In genomic region chr19:57275166-57275953, GRCm38 (mm10) we compare ENCODE assay signal across 8 mouse cellular contexts. TPM values are rescaled to one million over a fixed set of nuclear protein-coding genes. Genes with fewer than 3 reads are reported as not detected.
DNase-seq lines count a peak whose midpoint lies in the region; ATAC-seq lines count a peak whose summit lies in the region.

No protein-coding gene starts in this region.

- no peak for ATAC-seq in erythroblast, adult 5-6 weeks (replicated peaks; ENCODE audit: low FRiP score, poor library complexity, severe bottlenecking)
- no peak for ATAC-seq in limb, embryonic 12.5 days (ENCODE audit: insufficient number of reproducible peaks, insufficient read depth, low FRiP score, low TSS enrichment, low read depth)
- peak; percentile 68; the same call in 1 of the 2 replicates for ATAC-seq in stomach, embryonic 16.5 days (ENCODE audit: insufficient read depth, low FRiP score)

- DNase-seq in right cerebral cortex, postnatal 25 days = peak; percentile 60
- no peak for DNase-seq in right cerebral cortex, postnatal 4 days
- no peak for DNase-seq in adrenal gland, postnatal 36 days
- no peak for DNase-seq in ovary, adult 18-20 months (ENCODE audit: low spot score)

- no peak overlapping the region for H3K27ac ChIP-seq in limb, embryonic 12.5 days
- H3K27ac ChIP-seq in stomach, embryonic 16.5 days (ENCODE audit: low read length) = peak overlapping the region; percentile 75

- no peak overlapping the region for H3K9ac ChIP-seq in limb, embryonic 12.5 days (replicated peaks)
- H3K9ac ChIP-seq in stomach, embryonic 16.5 days (ENCODE audit: low read length) = no peak overlapping the region

- H3K27me3 ChIP-seq in erythroblast, embryonic 14.5 days (ENCODE audit: control insufficient read depth) = peaks cover 2% of the 10 kb centered on the region; the same call in 1 of the 2 replicates
- peaks cover 24% of the 10 kb centered on the region for H3K27me3 ChIP-seq in limb, embryonic 12.5 days
- H3K27me3 ChIP-seq in stomach, embryonic 16.5 days (ENCODE audit: control insufficient read depth, insufficient read depth, low read length) = no peaks in the 10 kb centered on the region

- H3K9me3 ChIP-seq in erythroblast, embryonic 14.5 days (ENCODE audit: control insufficient read depth, low read length) = no peaks in the 10 kb centered on the region
- no peaks in the 10 kb centered on the region for H3K9me3 ChIP-seq in limb, embryonic 12.5 days
- H3K9me3 ChIP-seq in stomach, embryonic 16.5 days (replicated peaks; ENCODE audit: control insufficient read depth, low read length) = no peaks in the 10 kb centered on the region

- WGBS in limb, embryonic 12.5 days = 44% methylated on average over 15 of the region's 15 CpGs
- WGBS in stomach, embryonic 16.5 days = 14% methylated on average over 15 of the region's 15 CpGs

- peak overlapping the region; percentile 40 for H3K4me2 ChIP-seq in limb, embryonic 12.5 days
- peak overlapping the region; percentile 41 for H3K4me2 ChIP-seq in stomach, embryonic 16.5 days (ENCODE audit: low read depth, low read length)

- peaks cover 4% of the 10 kb centered on the region for H3K4me1 ChIP-seq in erythroblast, embryonic 14.5 days (ENCODE audit: control insufficient read depth)
- peaks cover 52% of the 10 kb centered on the region for H3K4me1 ChIP-seq in limb, embryonic 12.5 days (replicated peaks)
- H3K4me1 ChIP-seq in stomach, embryonic 16.5 days (ENCODE audit: control insufficient read depth, insufficient read depth, low read length) = peaks cover 39% of the 10 kb centered on the region

- H3K4me3 ChIP-seq in erythroblast, embryonic 14.5 days (replicated peaks) = peak overlapping the region; percentile 4
- no peak overlapping the region for H3K4me3 ChIP-seq in limb, embryonic 12.5 days (replicated peaks)
- peak overlapping the region; percentile 10 for H3K4me3 ChIP-seq in stomach, embryonic 16.5 days (replicated peaks; ENCODE audit: low read length)

- no peaks in the 10 kb centered on the region for H3K36me3 ChIP-seq in erythroblast, embryonic 14.5 days (ENCODE audit: control insufficient read depth)
- no peaks in the 10 kb centered on the region for H3K36me3 ChIP-seq in limb, embryonic 12.5 days
- no peaks in the 10 kb centered on the region for H3K36me3 ChIP-seq in stomach, embryonic 16.5 days (ENCODE audit: control insufficient read depth, insufficient read depth, low read length)

RNA-seq across cellular contexts. Expression of gene Ablim1, which starts 39.4 kb away (rescaled TPM):
- polyA plus RNA-seq in erythroblast, embryonic 14.5 days (2012) = 0.01 and 0.02 TPM in 2 replicates
- 0.42 and 1.5 TPM in 2 replicates for total RNA-seq in erythroblast, adult 5-6 weeks (2015; ENCODE audit: low replicate concordance)
- total RNA-seq in erythroblast, adult 5-6 weeks (2017; ENCODE audit: low replicate concordance) = 0.84 and 1.0 TPM in 2 replicates
- polyA plus RNA-seq in limb, embryonic 12.5 days (2016; fragmentation: Nextera tagmentation; extraction: Ambion mirVana) = 22.1 and 26.1 TPM in 2 replicates
- polyA plus RNA-seq in stomach, embryonic 16.5 days (2015; fragmentation: Nextera tagmentation; extraction: Ambion mirVana) = 66.5 and 85.4 TPM in 2 replicates
- total RNA-seq in adrenal gland, postnatal 36 days (2021) = 10 to 100 TPM; 34.0 to 37.0 TPM

Comparison
In these comparisons a context has a peak if more than half of its experiments do, and no peak if none do; other contexts are left out.
1. RNA of gene Ablim1, which starts 39.4 kb away (polyA plus RNA-seq): 66.5 to 85.4 TPM in stomach, embryonic 16.5 days and 22.1 to 26.1 TPM in limb, embryonic 12.5 days; 0.01 to 0.02 TPM in erythroblast, embryonic 14.5 days; every median in the first group is over 10 times any median in the second.